Mouse (Mus musculus) embryo, embryonic 10 days (tissue): ENCODE measurements at regions not wholly inside any gene's neighbourhood (a gene's known extent, or its start where the extent isn't known, plus 50 kb on each side); places are given as distances from the start of the nearest gene placed in this dataset.

Experiments
- DNase-seq: peaks from one replicate; pipeline ENCODE4 v3.0.0-alpha.2; 2015; ENCODE audit warnings: low spot score

GRCm38 (mm10) chr7:129049726-129050125, 207.1 kb upstream of the Plpp4 start:
- no peak for DNase-seq

GRCm38 (mm10) chr7:129050675-129051074, 206.2 kb upstream of the Plpp4 start:
- no peak for DNase-seq

GRCm38 (mm10) chr7:129066891-129067290, 189.9 kb upstream of the Plpp4 start:
- DNase-seq: no peak

GRCm38 (mm10) chr7:129068137-129068536, 188.7 kb upstream of the Plpp4 start:
- DNase-seq: no peak

- no peak for DNase-seq
Observed at GRCm38 (mm10) chr7:129079786-129080185, 177.0 kb upstream of the Plpp4 start.

GRCm38 (mm10) chr7:129091441-129091840, 165.4 kb upstream of the Plpp4 start:
- no peak for DNase-seq

GRCm38 (mm10) chr7:129096374-129097069, 160.3 kb upstream of the Plpp4 start:
- DNase-seq: no peak

GRCm38 (mm10) chr7:129102437-129102836, 154.4 kb upstream of the Plpp4 start:
- DNase-seq: no peak

GRCm38 (mm10) chr7:129134176-129134575, 122.7 kb upstream of the Plpp4 start:
- peak; percentile 44 for DNase-seq

GRCm38 (mm10) chr7:129134661-129135215, 122.1 kb upstream of the Plpp4 start:
- peak; percentile 49 for DNase-seq

GRCm38 (mm10) chr7:129137303-129137990, 119.4 kb upstream of the Plpp4 start:
- DNase-seq: no peak

- peak; percentile 35 for DNase-seq
Observed at GRCm38 (mm10) chr7:129141942-129142598, 114.8 kb upstream of the Plpp4 start.

- peak; percentile 20 for DNase-seq
Observed at GRCm38 (mm10) chr7:129142599-129142949, 114.3 kb upstream of the Plpp4 start.

- no peak for DNase-seq
Observed at GRCm38 (mm10) chr7:129155577-129155976, 101.3 kb upstream of the Plpp4 start.

- DNase-seq: no peak
Observed at GRCm38 (mm10) chr7:129169971-129170370, 86.9 kb upstream of the Plpp4 start.

GRCm38 (mm10) chr7:129190933-129191332, 65.9 kb upstream of the Plpp4 start:
- DNase-seq: no peak

GRCm38 (mm10) chr7:129207029-129207428, 49.8 kb upstream of the Plpp4 start:
- no peak for DNase-seq
